Mouse (Mus musculus) olfactory bulb, adult 2 months (tissue): ENCODE data around the gene Mycbpap.

ENCODE experiments used
- CTCF ChIP-seq: fragments of 200-500 bp; IDR thresholded peaks from 2 replicates; pipeline ENCODE4 v1.5.1; 2012; ENCODE audit warnings: low read depth, mild to moderate bottlenecking, low read length, moderate library complexity; ENCODE audit not compliant: insufficient read depth
- POLR2A ChIP-seq: fragments of 200-500 bp; IDR thresholded peaks from 2 replicates; pipeline ENCODE4 v1.6.1; 2012; ENCODE audit warnings: mild to moderate bottlenecking, low read depth, low read length, moderate library complexity; ENCODE audit not compliant: insufficient read depth

GRCm38 (mm10) chr11:94486001-94486400, 35.5 kb downstream of the Mycbpap start, which contains the start of gene Spata20:
- TF ChIP-seq CTCF (peak; percentile 99), POLR2A (no peak)
